Mouse (Mus musculus): ENCODE data around the gene Cyp11a1.

DNA sequence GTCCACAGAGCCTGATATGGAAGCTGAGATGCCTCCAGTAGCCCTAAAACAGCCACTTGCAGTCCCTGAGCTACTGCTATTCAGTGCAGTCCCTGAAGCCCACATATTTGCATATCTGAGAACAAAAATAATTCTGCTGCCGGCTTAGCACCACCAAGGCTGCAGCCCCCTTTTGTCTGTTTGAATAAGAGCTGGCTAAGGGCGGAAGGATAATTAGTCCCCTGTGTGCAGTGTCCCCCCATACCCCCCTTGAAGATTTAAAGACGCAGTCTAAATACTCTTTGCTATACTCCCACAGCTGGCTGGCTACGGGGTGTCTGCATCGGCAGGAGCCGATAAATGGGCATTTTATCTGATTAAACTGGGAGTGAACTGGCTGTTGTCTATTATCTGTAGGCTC is 42.4 kb downstream of the Cyp11a1 start:
- no peak for TF ChIP-seq ZNF384 (IDR thresholded peaks at IDR 0.05; ENCODE audit: low read depth, low read length)
- TF ChIP-seq CHD2 (IDR thresholded peaks at IDR 0.05; ENCODE audit: low read depth, low read length): no peak
- no peak for TF ChIP-seq ZC3H11A (IDR thresholded peaks at IDR 0.05; ENCODE audit: borderline replicate concordance, low read depth, low read length)
- no peak for TF ChIP-seq HCFC1 (IDR thresholded peaks at IDR 0.05; ENCODE audit: borderline replicate concordance, insufficient read depth, low read length)

Data from ES-E14 (cell line).